Mouse (Mus musculus): ENCODE data around the gene Plekha7.

- TF ChIP-seq CTCF (IDR thresholded peaks at IDR 0.05), result no peak
- TF ChIP-seq EP300 (IDR thresholded peaks at IDR 0.05), result no peak
Observed at GRCm38 (mm10) chr7:116211904-116212303, 96.3 kb downstream of the Plekha7 start.
